Mouse (Mus musculus): ENCODE measurements around the gene 1110008P14Rik. TPM values are rescaled to one million over a fixed set of nuclear protein-coding genes. Genes with fewer than 3 reads are reported as not detected.

The 1110008P14Rik gene
- polyA plus RNA-seq, 1 experiment from 2014 or later, result 46.5 TPM

- no peaks in the 10 kb centered on the region for H3K4me1 ChIP-seq (ENCODE audit: control insufficient read depth, insufficient read depth, low read length)
- 46% methylated on average over 13 of the region's 13 CpGs for WGBS
- no peaks in the 10 kb centered on the region for H3K36me3 ChIP-seq (ENCODE audit: control insufficient read depth, insufficient read depth)
- no peak overlapping the region for H3K4me2 ChIP-seq (ENCODE audit: low read depth, low read length)
- H3K9me3 ChIP-seq (replicated peaks; ENCODE audit: control insufficient read depth, low read length), result no peaks in the 10 kb centered on the region
- no peak overlapping the region for H3K4me3 ChIP-seq (ENCODE audit: low read length)
- H3K9ac ChIP-seq (ENCODE audit: low read length), result no peak overlapping the region
- 0 out of 2 replicates have a peak, but pooled peaks cover 2% of the 10 kb centered on the region for H3K27me3 ChIP-seq (ENCODE audit: control insufficient read depth, insufficient read depth, low read length)
- no peak overlapping the region for H3K27ac ChIP-seq (ENCODE audit: low read length)
- ATAC-seq (replicated peaks; ENCODE audit: extremely low read depth, insufficient read depth, low FRiP score), result no peak
Observed at GRCm38 (mm10) chr2:32328911-32329460, 52.8 kb downstream of the 1110008P14Rik start.

- no peaks in the 10 kb centered on the region for H3K36me3 ChIP-seq (ENCODE audit: control insufficient read depth, insufficient read depth)
- H3K9me3 ChIP-seq (replicated peaks; ENCODE audit: control insufficient read depth, low read length), result no peaks in the 10 kb centered on the region
- no peak for ATAC-seq (replicated peaks; ENCODE audit: extremely low read depth, insufficient read depth, low FRiP score)
- H3K4me1 ChIP-seq (ENCODE audit: control insufficient read depth, insufficient read depth, low read length), result no peaks in the 10 kb centered on the region
- 74% methylated on average over 4 of the region's 4 CpGs for WGBS
- H3K4me3 ChIP-seq (ENCODE audit: low read length), result no peak overlapping the region
- no peaks in the 10 kb centered on the region for H3K27me3 ChIP-seq (ENCODE audit: control insufficient read depth, insufficient read depth, low read length)
- H3K27ac ChIP-seq (ENCODE audit: low read length), result no peak overlapping the region
- H3K4me2 ChIP-seq (ENCODE audit: low read depth, low read length), result no peak overlapping the region
- no peak overlapping the region for H3K9ac ChIP-seq (ENCODE audit: low read length)
Observed at GRCm38 (mm10) chr2:32327200-32327599, 54.5 kb downstream of the 1110008P14Rik start.

Other genes with a start within 250 kb of the 1110008P14Rik start
- gene Prrc2b, start 230.9 kb downstream of the 1110008P14Rik start, polyA plus RNA-seq (2015; fragmentation: Nextera tagmentation; extraction: Ambion mirVana), result 19.3 and 30.1 TPM in 2 replicates
- 19.2 and 20.5 TPM in 2 replicates for gene Pomt1, start 145.3 kb downstream of the 1110008P14Rik start, polyA plus RNA-seq (2015; fragmentation: Nextera tagmentation; extraction: Ambion mirVana)
- gene Uck1, start 121.8 kb downstream of the 1110008P14Rik start, polyA plus RNA-seq (2015; fragmentation: Nextera tagmentation; extraction: Ambion mirVana), result 45.7 TPM in 2 replicates
- gene Golga2, start 94.6 kb downstream of the 1110008P14Rik start, polyA plus RNA-seq (2015; fragmentation: Nextera tagmentation; extraction: Ambion mirVana), result 27.4 and 28.1 TPM in 2 replicates
- 305 and 327 TPM in 2 replicates for gene Swi5, start 93.9 kb downstream of the 1110008P14Rik start, polyA plus RNA-seq (2015; fragmentation: Nextera tagmentation; extraction: Ambion mirVana)
- 36.7 and 38.4 TPM in 2 replicates for gene Ciz1, start 29.6 kb downstream of the 1110008P14Rik start, polyA plus RNA-seq (2015; fragmentation: Nextera tagmentation; extraction: Ambion mirVana)
- gene Dnm1, start 28.6 kb downstream of the 1110008P14Rik start, polyA plus RNA-seq (2015; fragmentation: Nextera tagmentation; extraction: Ambion mirVana), result 2.4 and 2.7 TPM in 2 replicates
- gene Lcn2, start 6.3 kb upstream of the 1110008P14Rik start, polyA plus RNA-seq (2015; fragmentation: Nextera tagmentation; extraction: Ambion mirVana), result 1.9 and 2.5 TPM in 2 replicates
- 44.2 and 50.7 TPM in 2 replicates for gene Ptges2, start 14.0 kb upstream of the 1110008P14Rik start, polyA plus RNA-seq (2015; fragmentation: Nextera tagmentation; extraction: Ambion mirVana)
- gene Naif1, start 68.5 kb upstream of the 1110008P14Rik start, polyA plus RNA-seq (2015; fragmentation: Nextera tagmentation; extraction: Ambion mirVana), result 5.1 and 5.6 TPM in 2 replicates
- gene Slc25a25, start 69.5 kb upstream of the 1110008P14Rik start, polyA plus RNA-seq (2015; fragmentation: Nextera tagmentation; extraction: Ambion mirVana), result 12.2 and 12.8 TPM in 2 replicates
- 5.8 and 6.6 TPM in 2 replicates for gene Fam102a, start 153.4 kb upstream of the 1110008P14Rik start, polyA plus RNA-seq (2015; fragmentation: Nextera tagmentation; extraction: Ambion mirVana)
- 72.1 and 73.0 TPM in 2 replicates for gene Dpm2, start 188.9 kb upstream of the 1110008P14Rik start, polyA plus RNA-seq (2015; fragmentation: Nextera tagmentation; extraction: Ambion mirVana)
- gene Pip5kl1, start 192.9 kb upstream of the 1110008P14Rik start, polyA plus RNA-seq (2015; fragmentation: Nextera tagmentation; extraction: Ambion mirVana), result 0.16 and 0.32 TPM in 2 replicates
- not detected in 2 replicates for gene 9430097D07Rik, start 193.7 kb upstream of the 1110008P14Rik start, polyA plus RNA-seq (2015; fragmentation: Nextera tagmentation; extraction: Ambion mirVana)
- 40.6 and 40.7 TPM in 2 replicates for gene St6galnac4, start 205.2 kb upstream of the 1110008P14Rik start, polyA plus RNA-seq (2015; fragmentation: Nextera tagmentation; extraction: Ambion mirVana)
- gene St6galnac6, start 217.8 kb upstream of the 1110008P14Rik start, polyA plus RNA-seq (2015; fragmentation: Nextera tagmentation; extraction: Ambion mirVana), result 33.4 and 34.1 TPM in 2 replicates
- gene Ak1, start 239.8 kb upstream of the 1110008P14Rik start, polyA plus RNA-seq (2015; fragmentation: Nextera tagmentation; extraction: Ambion mirVana), result 470 and 488 TPM in 2 replicates

Measured in heart, embryonic 16.5 days (tissue).